Mouse (Mus musculus) cerebral cortex, adult 2 months (tissue): ENCODE results near the gene Klc4.

Experiments used
- WGBS: fragments of 180-500 bp; shearing (Covaris S2); methylation state at CpG from one replicate; pipeline ENCODE4 v1.1.7; 2018; 5-methylcytosine and 5-hydroxymethylcytosine counted together

Klc4 gene

DNA sequence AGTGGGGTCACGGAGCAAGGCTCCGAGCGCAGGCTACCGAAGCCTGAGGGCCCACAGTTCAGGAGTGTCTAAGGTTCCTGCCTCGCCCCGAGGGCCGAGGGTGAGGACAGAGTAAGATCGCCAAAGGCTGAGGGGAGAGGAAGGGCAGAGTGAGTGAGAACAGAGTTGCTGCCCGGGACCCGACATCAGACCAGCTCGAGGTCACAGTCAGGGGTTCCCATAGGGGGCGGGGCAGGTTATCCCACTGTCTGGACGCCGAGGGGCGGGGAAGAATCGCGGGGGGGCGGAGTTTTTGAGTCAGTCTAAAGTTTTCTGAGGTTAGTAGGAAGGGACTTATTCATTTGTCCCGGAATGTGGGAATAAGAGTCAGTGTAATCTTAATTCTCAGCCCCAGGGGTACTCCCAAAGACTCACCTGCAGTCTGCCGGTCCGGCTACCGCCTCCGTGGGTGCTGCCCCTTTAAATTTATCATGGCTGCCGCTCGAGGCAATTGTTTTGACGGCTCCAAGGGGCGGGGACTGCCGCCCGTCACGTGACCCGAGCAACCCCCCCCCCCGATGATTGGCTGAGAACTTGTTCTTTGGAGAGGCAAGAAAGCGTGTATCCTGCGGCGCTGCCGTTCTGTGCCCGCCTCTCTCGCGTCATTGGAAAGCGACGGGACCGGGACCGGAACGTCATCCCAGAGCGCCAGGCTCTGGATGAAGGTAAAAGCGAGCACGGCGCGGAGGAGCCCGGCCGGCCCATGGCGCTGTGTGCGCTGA lies at the start of gene Klc4, which contains the start of gene Mrpl2:
TSS of gene Klc4 (minus strand) at position 462 of the 761 bp plus-strand sequence.
TSS of gene Mrpl2 (plus strand) at position 669 of the 761 bp plus-strand sequence.
- WGBS, result under 1% methylated on average over 53 of the region's 53 CpGs

DNA sequence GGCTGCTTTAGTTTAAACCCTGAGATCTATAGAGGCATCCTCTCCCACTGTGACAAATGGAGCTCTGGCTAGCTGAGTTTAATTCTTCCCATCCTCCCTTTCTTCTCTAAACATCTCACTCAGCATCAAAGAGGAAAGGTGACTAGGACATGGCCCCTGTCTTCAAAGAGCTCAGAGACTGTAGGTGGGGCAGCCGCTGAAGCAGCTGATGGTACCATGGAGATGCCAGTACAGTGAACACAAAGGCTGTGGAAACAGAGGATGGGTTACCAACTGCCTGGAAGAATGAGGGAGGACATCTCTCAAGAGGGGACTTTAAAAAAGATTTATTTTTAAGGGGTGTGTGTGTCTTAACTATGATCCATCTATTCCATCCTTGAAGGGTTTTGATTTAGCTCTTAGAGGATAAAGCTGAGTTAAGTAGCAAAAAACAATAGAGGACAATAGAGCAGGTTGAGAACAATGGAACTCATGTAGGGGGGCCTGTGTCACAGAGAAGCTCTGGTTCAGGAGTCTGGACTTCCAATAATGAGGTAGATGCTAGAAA lies 48.8 kb upstream of the Klc4 start:
- 79% methylated on average over 1 of the region's 1 CpGs for WGBS

DNA sequence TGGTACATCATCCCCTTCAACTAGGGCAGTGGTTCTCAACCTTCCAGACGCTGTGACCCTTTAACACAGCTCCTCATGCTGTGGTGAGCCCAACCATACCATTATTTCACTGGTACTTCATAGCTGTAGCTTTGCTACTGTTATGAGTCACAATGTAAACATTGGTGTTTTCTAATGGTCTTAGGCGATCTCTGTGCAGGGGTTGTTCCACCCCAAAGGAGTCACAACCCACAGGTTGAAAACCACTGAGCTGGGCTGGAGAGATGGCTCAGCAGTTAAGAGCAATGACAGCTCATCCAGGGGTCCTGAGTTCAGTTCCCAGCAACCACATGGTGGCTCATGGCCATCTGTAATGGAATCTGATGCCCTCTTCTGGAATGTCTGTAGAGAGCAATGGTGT lies 45.6 kb upstream of the Klc4 start:
- 97% methylated on average over 2 of the region's 2 CpGs for WGBS

DNA sequence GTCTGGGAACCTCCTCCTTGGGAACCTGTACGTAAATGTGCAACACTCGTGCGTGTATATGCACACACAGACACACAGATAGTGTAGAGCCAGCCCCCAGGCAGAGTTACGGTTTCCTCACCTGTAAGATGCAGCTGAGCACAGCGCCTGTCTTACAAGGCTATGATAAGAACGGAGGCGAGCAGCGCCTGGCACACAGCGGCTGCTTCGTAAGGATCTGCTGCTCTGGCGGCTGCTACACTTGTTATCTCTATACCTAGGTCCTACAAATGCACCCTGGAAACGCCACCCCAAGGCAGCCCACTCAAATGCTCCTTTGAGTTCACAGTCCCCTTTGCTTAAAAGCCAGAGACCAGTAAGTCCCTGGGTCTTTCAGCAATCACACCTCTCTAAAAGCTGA lies 44.8 kb upstream of the Klc4 start:
- 90% methylated on average over 12 of the region's 12 CpGs for WGBS

DNA sequence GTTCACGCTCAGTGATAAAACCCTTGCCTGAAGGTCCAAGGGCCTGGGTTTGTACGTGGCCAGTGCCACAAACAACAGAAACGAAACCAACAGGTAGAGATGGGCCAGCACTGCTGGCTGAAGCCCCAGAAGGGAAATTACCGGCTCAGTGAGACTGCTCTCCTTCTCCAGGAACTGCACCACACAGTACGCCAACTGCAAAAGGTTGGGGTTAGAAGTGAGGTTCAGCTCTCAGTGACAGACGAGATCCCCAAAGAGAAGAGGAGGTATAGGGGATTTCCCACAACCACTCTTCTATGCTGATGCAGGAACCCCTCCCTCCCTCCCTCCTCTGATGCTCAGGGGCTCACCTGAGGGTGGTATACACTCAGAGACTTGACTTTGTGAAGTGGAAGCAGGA lies 40.1 kb upstream of the Klc4 start:
- 88% methylated on average over 6 of the region's 6 CpGs for WGBS

DNA sequence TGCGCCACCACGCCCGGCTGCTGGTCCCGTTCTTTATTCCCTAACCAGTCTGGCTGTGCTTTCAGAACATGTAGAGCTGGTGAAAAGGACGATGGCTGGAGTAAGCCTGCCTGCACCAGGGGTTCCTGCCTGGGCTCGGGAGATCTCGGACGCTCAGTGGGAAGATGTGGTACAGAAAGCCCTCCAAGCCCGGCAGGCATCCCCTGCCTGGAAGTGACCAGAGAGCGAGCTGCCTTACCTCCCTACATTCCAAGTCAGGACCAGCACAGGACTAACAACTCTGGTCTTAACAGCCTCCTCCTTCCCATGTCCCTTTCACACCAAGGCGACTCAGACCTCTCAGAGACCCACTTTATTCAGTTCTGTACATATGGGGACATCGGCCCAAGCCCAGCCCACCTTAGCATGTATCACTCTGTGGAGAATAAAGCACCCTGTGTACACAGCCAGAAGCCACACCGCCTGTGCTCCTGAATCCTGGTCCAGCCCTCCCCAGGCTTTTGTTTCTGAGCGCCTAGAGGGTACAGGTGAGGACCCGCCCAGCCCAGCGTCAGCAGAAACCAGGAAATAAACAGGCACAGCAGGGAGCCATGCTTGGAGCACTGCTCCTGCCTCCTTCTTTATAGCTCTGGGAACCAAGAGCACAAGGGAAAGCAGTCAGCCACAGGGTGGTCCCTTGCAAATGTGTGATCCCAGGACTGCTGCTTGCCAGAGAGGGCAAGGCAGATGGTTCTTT lies 37.0 kb upstream of the Klc4 start:
- WGBS, result 78% methylated on average over 16 of the region's 16 CpGs

DNA sequence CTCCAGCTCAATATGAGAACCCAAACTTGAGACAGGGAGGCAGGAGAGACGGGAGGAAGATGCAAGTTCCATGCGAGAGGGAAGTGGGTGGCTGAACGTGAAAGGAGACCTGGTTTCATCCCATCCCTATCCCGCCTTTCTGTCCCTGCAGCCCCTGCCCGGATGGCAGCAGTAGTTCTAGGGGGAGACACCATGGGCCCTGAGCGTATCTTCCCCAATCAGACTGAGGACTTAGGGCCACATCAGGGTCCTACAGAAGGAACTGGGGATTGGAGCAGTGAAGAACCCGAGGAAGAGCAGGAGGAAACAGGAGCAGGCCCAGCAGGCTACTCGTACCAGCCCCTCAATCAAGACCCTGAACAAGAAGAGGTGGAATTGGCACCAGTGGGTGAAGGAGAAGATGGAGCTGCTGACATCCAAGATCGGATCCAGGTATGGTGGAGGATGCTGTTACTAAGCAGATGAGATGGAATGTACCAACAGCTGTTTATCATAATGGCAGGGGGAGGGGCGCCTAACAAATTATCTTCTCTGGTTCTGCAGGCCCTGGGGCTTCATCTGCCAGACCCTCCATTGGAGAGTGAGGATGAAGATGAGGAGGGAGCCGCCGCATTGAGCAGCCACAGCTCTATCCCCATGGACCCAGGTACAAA lies 35.8 kb upstream of the Klc4 start:
- WGBS, result 25% methylated on average over 12 of the region's 12 CpGs

DNA sequence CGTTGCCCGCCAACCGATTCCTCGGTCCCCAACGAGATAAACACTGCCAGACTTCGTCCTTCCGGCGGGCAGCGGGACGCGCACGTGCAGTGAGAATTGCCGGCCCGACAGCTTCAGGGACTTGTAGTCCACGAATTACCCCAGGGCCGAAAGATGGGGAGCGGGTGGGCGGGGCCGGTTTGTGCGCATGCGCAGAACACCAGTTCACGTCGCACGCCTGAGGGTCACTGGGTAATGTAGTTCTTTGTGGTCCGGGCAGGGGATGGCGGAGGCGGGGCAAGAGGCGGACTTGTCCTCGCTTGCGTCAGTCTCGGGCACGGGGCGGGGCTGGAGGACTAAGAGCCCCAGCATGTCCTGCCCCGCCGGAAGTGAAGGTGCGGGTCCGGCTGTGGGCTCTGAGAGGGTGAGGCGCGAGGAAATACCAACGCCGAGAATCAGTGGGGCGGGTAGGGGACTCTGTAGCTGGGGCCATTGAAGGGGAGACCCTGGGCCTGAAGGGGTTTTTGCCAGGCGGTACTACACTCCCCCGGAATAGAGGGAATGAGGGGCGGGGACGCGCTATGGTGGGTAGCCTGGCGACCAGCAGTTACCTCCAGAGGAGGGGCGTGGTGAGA lies 35.0 kb upstream of the Klc4 start, which contains the start of gene Klhdc3:
TSS of gene Klhdc3 (minus strand) at position 155 of the 614 bp plus-strand sequence.
- WGBS, result under 1% methylated on average over 49 of the region's 49 CpGs

DNA sequence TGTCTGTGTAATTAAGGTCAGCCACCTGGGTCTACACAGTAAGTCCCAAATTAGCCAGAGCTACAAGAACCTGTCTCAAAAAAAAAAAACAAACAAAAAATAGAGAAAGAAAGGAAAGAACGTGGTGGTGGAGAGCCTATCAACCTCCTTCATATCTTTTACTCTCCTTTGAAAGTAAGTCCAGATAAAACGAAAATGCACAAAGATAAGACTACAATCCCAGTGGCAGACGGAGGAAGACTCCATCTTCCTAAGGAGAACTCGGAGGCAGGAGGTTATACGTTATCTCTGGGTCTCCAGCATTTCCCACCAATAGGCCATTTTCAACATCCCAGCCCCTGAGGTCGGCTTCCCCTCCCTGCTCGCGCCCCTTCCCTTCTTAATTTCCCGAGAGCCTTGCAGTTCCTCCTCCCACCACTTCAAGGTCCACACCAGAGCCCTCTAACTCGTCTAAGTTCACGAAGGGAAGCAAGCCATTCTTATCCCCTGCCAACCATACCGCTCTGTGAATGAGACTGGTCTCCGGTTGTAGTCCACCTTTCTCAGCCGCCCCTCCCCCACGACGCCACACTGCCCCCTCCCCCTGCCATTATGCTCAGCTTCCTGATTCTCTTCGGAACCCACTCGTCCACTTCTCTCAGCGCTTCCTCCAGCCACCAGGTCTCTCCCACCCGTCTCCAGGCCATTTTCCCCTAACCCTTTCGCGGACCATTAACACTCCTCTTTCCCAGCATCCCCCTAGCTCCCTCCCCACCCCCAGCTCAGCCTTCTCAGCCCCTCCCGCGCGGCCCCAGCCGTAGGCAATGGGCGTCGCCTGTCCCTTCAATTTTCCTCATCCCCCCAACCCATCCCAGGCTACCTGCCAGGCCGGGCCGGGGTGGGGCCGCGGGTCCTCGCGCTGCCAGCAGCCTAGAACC lies 34.3 kb upstream of the Klc4 start:
- under 1% methylated on average over 34 of the region's 34 CpGs for WGBS

DNA sequence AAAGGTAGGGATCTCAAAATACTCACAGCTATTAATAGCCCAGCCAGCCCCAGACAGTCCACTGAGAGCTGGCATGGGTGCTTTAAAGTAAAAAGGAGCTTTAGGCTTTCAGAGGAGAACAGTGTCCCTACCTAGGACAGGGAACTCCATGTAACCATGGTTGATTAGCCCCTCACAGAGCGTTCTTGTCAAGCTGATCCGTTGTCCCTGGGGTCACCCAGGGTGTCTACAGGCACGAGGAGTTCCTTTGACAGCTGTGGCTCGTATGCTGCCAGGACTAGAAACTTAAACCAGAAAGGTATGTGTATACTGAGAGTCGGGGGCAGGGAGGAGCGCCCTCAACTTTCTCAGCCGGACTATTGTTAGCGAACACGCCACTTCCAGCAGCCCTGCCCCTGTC lies 33.1 kb upstream of the Klc4 start:
- 51% methylated on average over 9 of the region's 9 CpGs for WGBS

DNA sequence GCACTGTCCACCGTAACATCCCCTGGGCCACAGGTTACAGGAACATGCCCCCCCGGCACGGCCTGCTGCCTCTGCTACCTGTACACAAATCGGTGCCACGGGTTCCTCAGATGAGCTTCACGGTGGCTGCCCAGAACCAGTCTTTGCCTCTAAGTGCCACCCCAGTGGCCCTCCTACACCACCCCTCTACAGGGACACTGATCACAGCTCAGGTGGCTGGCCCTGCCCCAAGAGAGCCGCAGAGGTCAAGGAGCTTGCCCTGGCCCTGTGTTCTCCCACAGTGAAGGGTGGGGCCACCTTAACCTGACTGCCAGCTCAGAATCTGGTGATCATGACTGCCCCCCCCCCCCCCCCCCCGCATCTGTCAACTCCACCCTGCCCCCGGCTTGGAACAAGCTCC lies 32.6 kb upstream of the Klc4 start, which contains the start of gene Mea1:
TSS of gene Mea1 (plus strand) at position 378 of the 400 bp plus-strand sequence.
- 79% methylated on average over 9 of the region's 9 CpGs for WGBS

DNA sequence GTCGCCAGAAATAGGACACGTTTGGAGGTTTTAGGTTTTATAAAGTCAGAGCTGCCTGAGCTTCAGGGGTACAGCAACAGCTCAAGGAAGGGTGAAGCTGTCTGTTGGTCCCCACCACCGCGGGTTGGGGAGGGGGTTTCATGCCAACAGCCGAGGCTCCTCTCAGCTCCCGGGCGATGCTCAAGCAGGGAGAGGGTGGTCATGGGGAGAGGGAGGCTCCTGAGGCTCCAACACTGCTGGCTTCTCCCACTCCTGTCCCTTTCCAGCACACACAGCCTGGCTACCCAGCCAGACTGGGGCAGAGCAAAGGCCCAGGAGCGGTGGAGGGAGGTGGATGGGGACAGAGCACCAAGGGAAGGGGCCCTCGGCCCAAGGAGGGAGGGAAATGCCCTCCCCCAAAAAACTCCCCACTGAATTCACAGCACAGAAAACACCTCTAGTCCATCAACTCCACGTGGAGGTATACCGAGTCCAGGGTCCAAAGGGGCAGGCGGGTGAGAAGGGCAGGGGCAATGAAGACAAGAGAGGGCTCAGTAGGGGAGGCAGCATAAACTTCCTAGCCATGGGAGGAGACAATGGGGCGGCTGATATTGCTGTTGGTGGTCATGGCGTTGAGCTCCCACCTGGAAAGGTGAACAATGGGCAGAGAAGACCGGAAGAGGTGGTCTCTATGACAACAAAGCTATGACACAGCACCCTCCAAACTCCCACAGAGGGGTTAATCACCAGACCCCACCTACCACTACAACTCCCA lies 28.9 kb upstream of the Klc4 start:
- WGBS, result 19% methylated on average over 15 of the region's 15 CpGs

DNA sequence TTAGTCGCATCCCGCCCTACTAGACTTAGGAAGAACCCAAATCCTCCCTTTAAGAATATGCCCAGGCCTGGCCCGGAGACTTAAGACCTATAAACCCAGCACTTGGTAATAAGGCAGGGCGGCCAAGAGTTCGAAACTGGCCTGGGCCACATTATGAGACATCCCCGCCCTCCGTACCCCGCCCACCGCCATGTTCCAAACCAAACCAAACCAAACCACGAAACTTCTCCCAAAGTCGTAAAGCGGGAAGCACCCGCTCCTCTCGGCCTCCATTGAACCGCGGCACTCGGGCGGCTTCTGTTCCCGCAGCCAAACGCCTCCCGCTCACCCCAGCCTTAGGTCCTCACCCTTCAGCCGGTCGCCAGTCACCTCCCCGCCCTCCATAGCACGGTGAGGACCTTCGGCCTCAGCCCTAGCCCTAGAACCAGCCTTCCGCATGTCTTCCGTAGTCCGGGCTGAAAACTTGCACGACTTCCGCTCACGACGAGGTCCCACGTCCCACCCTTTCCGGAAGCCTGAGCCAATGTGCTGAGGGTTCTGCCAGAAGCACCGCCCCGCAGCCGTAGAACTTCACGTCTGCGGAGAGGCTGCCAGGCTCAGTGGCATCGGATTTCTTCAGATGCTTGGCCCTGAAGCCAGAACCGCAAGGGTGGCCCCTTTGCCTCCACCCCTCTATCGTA lies 28.2 kb upstream of the Klc4 start, which contains the start of gene Rrp36:
TSS of gene Rrp36 (minus strand) at position 503 of the 680 bp plus-strand sequence.
- WGBS, result under 1% methylated on average over 43 of the region's 43 CpGs

DNA sequence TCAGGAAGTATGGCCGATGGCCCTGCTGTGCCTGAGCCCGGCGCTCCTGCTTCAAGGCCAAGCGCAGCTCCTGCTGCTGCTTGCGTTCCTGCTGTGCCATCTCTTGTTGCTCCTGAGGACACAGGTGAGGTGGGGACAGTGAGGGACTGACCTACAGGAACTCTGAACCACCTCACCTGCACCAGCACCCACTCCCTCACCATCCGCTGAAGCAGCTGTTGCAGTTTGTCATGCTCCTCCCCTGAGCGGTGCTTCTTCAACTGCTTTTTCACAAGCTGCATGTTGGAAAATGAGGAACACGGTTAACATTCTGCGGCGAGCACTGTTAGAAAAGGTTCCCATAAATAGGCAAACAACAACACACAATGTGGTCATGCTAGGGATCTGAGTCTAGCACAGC lies 24.1 kb upstream of the Klc4 start:
- WGBS, result 96% methylated on average over 10 of the region's 10 CpGs

DNA sequence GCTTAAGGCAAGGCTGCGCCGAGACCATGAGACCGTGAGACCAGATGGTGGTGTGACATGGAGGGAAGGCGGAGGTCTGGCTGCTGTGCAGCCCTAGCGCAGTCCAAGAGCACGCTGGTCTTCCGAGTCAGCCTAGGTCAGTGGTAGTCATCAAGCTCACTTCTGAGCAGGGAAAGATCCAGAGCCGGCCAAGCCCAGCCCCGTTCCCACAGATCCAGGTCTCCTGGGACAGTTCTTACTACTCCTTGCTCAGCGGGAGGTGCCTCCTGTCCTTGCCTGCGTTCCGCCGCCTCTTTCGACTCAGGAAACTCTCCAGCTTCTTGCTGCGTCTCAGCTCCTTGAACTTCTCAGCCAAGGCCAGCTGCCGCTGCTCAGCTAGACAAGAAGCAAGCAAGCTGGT lies 21.9 kb upstream of the Klc4 start:
- WGBS, result 84% methylated on average over 16 of the region's 16 CpGs

DNA sequence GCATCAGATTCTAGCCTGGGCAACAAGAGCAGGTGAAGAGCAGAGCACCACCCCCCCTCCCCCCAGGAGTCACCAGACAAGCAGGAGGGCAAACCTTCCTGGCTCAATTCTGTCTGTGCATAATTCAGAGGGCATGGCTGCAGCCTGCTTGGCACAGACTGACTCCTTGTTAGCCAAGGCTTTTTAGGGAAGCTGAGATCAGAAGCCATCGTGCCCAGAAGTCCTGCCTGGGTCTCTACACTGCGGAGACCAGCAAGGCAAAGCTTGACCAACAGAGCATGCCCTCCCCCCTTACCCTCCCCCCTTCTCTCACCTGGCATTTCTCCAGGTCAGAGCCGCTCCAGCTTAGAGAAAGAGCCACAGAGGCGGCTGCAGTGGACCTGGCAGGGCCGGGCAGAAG lies 16.9 kb upstream of the Klc4 start:
- WGBS, result 76% methylated on average over 5 of the region's 5 CpGs

DNA sequence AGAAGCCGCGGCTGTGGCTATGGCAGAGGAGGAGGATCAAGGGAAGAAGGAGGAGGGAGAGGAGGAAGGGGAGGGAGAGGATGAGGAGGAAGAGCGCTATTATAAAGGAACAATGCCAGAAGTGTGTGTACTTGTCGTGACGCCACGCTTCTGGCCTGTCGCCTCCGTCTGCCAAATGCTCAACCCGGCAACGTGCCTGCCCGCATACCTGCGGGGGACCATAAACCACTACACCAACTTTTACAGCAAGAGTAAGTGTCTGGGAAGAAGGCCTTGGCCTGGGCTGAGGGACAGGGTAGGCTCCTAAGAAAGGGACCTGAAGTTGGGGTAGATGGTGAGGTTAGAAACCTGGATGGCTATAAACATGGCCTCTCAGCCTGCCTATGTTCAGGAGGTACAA lies 16.2 kb upstream of the Klc4 start:
- 88% methylated on average over 12 of the region's 12 CpGs for WGBS

DNA sequence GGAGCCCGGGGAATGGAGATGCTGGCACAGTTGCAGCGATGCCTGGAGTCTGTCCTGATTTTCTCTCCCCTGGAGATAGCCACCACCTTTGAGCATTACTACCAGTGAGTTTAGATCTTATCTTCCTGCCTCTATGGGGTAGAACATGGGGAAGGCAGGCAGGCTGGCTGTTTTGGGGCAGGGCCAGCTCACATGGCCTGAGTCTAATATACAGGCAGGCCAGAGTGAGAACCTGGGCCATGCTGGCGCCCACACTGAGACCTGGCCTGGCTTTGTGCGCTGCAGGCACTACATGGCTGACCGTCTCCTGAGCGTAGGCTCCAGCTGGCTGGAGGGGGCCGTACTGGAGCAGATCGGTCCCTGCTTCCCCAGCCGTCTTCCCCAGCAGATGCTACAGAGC lies 15.5 kb upstream of the Klc4 start:
- 94% methylated on average over 9 of the region's 9 CpGs for WGBS

DNA sequence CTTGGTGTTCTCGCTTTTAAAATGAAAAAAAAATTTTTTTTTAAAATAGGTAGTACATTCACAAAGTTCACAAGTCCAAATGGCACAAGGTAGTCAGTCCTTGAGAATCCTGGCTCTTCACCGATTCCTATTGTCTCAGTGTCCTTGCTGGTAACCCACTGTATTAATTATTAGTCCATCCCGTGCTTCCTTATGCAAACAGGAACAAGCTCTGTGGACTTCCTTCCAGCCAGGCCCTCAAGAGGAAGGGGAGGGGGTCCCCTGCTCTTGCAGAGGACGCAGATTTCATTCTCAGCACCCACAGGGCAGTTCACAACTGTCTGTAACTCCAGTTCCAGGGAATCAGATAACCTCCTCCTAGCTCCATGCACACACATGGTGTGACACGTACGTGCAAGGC lies 10.2 kb upstream of the Klc4 start:
- 84% methylated on average over 6 of the region's 6 CpGs for WGBS
